Mouse (Mus musculus): ENCODE data around the gene Chrd.

Chrd gene

DNA sequence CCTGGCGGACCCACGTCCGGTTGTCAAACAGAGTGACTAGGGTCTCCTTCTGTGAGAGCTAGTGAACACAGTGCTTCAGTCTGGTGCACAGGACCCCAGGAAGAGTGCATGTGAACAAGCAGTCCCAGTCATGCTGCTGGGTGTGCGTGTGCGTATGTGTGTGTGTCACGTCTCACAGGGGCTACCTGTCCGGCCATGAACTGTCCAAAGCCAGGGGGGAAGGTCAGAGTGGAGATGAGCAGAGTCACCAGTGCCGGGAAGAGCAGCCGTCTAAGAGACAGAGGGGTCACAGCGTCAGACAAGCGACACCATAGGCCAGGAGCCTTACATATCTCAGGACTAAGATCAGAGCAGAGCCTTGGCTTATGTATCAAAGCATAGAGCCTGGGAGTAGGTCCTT lies 22.6 kb upstream of the Chrd start:
- no peak for DNase-seq (ENCODE audit: low read depth, low spot score)

DNA sequence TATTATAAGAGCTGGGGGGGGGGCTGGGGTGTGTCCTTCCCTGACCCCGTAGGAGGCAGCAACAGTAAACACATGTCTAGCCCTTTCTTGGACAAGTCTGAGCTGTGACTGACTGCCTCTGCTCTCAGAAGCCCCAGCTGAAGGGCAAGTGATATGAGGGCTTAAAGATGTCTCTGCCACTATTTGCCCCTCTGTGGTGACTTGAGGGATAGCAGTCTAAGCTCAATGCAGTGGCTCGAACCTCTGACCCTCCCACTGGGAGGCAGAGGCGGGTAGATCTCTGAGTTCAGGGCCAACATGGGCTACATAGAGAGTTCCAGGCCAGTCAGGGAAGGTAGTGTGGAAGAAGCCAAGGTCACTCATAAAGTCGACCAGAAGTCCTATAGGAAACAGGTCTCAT lies 22.1 kb upstream of the Chrd start:
- DNase-seq (ENCODE audit: low read depth, low spot score): no peak

- no peak for DNase-seq (ENCODE audit: low read depth, low spot score)
Observed at GRCm38 (mm10) chr16:20712190-20712589, 20.7 kb upstream of the Chrd start.

GRCm38 (mm10) chr16:20712889-20713288 lies 20.0 kb upstream of the Chrd start:
- no peak for DNase-seq (ENCODE audit: low read depth, low spot score)

DNA sequence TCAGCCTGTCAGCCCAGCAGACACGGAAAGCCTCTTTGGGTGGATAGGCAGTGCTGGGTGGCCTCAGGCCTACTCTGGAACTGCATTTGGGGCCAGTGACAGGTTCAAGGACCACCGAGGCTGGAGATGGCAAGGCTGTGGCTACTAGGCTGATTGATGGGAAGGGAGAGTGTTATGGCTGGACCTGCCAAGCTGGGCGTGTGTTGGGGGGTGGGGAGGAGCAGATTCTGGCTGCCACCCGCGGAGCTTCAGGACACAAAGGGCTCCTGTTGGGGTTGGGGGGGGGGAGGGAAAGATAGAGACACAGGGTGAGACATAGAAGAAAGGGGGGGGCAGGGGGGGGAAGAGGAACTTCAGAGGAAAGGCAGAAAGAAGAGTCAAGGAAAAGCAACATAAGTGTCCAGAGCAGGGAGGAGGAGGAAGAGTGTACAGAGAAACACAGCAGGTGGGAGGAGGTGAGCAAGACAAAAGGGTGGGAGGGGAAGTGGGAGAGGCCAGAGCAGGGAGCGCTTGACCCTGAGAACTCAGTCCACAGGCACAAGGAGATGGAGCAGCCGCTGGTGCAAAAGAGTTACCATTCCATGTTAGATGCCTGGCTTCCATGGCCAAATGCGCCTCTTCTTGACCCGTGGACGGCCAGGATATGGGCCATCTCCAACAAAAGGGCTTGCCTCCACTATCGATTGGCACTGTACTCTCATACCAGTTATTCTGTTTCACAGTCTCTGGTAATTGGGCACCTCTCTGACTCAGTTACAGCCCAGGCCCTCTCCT lies 18.4 kb upstream of the Chrd start:
- DNase-seq (ENCODE audit: low read depth, low spot score): no peak

DNA sequence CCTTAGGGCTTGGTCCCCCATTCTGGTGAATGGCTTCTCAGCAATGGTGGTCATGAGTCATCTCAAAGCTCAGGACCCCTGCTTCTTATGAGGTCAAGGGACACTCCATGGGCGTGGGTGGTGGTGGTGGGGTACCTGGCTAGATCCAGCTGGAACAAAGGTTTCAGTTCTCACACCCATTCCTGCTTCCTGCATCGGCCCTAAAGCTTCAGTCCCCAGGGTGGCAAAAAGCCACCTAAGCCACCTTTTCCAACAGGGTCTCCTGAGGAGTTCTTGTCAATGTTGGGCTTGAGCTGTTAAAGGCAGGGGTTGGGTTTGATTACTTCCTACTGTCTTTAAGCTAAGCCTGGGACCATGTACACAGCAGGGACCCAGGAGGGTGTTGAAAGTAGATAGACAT lies 17.8 kb upstream of the Chrd start:
- no peak for DNase-seq (ENCODE audit: low read depth, low spot score)

- DNase-seq (ENCODE audit: low read depth, low spot score): no peak
Observed at GRCm38 (mm10) chr16:20715566-20715965, 17.4 kb upstream of the Chrd start.

- peak; percentile 77 for DNase-seq (ENCODE audit: low read depth, low spot score)
Observed at GRCm38 (mm10) chr16:20715976-20716840, 16.7 kb upstream of the Chrd start.

GRCm38 (mm10) chr16:20716841-20717180 lies 16.1 kb upstream of the Chrd start:
- DNase-seq (ENCODE audit: low read depth, low spot score): no peak

DNA sequence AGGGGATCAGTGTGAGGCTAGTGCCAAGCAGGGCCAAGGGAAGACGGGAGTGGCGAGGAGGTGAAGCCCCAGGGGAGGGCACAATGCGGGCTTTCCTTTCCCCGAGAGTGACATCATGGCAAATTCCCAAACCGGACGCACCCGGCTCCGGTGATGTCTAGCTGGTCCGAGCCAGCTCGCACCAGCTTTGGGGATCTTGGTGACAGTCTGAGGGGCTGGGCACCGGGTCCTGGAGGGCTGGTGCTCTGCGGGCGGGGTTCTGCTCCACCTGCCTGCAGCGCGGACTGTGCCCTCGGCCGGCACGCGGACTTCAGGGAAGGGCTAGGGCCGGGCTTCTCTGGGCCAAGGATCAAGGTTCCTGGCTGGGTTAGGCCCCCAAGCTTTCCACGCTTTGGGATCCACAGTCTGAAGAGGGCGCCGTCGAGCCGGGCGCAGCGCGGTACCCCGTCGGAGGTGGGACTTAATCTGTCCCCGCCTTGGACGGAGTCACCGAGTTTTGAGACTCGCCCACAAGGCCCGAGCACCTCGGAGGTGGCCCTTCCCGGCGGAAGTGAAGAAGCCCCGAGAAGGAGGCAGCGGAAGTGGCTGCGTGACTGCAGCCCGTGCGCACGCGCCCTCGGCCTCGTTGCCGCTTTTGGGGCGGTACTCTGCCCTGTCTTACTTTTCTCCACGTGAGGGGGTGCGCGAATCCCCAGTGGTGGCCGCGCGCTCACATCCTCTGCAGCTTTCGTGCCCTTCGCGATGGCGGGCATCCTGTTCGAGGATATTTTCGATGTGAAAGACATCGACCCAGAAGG lies 15.5 kb upstream of the Chrd start, which contains the start of the genes Polr2h and Clcn2:
Polr2h (plus strand) TSS at position 485 of the 797 bp plus-strand sequence.
Clcn2 (minus strand) TSS at position 566 of the 797 bp plus-strand sequence.
- peak; percentile 98 for DNase-seq (ENCODE audit: low read depth, low spot score)

DNA sequence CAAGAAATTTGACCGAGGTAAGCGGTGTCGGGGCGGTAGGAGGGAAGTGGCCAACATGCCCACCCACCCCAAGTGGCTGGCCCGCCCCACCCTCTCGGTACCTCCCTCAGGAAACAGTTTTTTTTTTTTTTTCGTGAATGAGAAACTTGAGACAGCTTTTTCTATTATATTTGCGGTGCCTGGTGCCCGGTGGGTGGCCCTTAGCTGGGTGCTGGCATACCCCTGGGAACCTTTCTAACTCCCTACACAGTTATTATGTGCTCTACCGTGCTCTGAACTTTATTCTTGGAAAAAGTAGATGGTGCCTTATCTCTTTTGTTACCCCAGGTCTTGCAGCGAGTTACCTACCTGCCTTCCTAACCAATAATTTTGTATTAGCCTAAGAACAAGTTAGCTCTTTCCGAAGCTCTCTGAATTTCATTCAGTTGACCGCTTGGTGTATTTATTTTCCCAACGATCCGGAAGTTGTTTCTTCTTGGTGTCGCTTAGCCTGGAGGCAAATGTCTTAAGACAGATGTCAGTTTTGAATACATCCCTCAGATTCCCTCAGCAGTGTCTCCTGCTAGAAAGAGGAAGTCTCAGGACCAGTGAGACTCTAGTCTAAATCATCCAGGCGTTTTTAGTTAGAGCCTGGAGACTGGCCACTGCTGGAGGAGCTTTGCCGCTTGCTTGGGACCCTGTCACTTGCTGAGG lies 14.8 kb upstream of the Chrd start:
- DNase-seq (ENCODE audit: low read depth, low spot score): no peak

DNA sequence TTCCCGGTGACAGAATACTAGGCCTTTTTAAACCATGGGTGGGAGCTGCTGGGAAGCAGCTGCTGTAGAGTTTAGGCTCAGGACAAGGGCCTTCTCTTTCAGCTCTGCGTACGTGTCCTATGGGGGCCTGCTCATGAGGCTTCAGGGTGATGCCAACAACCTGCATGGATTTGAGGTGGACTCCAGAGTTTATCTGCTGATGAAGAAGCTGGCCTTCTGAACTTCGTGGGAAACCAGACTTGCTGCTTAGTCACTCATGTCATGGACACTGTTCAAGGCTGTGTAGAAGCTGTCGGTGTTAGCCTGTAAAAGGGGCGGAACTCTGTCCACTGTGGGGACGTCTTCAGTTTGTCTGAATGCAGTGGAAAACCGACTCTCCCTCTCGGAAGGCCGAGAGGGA lies 11.1 kb upstream of the Chrd start:
- no peak for DNase-seq (ENCODE audit: low read depth, low spot score)

GRCm38 (mm10) chr16:20722736-20723135 lies 10.2 kb upstream of the Chrd start:
- DNase-seq (ENCODE audit: low read depth, low spot score): no peak

DNA sequence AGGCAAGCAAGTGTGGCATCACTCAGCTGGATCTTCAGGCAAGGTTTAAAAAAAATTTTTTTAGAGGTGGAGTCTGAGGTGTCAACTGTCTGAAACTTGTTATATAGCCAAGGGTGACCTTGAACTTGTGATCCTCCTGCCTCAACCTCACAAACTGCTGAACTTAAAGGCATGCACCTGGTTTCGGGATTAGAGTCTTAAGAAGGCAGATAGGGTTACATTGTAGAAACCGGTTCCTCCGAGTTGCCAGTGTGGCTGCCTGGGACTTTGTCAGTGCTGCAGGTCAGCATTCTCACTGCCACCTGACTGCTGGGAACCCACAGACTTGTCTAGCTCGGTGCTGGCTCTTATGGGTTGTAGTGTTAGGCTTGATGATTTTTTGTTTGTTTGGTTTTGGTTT lies 9.7 kb upstream of the Chrd start:
- no peak for DNase-seq (ENCODE audit: low read depth, low spot score)

GRCm38 (mm10) chr16:20724338-20724748 lies 8.6 kb upstream of the Chrd start:
- peak; percentile 52 for DNase-seq (ENCODE audit: low read depth, low spot score)

GRCm38 (mm10) chr16:20725321-20725720 lies 7.6 kb upstream of the Chrd start:
- no peak for DNase-seq (ENCODE audit: low read depth, low spot score)

GRCm38 (mm10) chr16:20725750-20726149 lies 7.2 kb upstream of the Chrd start:
- DNase-seq (ENCODE audit: low read depth, low spot score): no peak

GRCm38 (mm10) chr16:20726384-20726783 lies 6.5 kb upstream of the Chrd start:
- no peak for DNase-seq (ENCODE audit: low read depth, low spot score)

DNA sequence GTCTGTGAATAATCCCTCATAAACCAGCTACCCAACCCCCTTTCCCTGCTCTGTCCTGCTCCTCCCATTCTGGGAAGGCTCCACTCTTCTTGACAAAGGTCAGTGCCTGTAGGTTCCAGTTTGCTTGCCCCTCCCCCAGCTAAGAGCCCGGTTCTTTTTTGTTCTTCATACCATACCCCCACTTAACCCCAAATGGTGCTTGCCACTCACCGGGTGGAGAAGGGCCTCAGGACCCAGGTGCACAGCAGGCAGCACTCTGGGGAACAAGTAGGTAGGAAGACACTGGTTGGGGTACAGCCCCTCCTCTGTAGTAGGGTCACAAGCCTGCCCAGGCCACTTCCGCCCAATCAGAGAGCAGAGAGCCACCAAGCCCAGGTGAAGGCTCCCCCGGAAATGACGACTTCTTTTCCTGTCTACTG lies 2.6 kb upstream of the Chrd start:
- no peak for DNase-seq (ENCODE audit: low read depth, low spot score)

DNA sequence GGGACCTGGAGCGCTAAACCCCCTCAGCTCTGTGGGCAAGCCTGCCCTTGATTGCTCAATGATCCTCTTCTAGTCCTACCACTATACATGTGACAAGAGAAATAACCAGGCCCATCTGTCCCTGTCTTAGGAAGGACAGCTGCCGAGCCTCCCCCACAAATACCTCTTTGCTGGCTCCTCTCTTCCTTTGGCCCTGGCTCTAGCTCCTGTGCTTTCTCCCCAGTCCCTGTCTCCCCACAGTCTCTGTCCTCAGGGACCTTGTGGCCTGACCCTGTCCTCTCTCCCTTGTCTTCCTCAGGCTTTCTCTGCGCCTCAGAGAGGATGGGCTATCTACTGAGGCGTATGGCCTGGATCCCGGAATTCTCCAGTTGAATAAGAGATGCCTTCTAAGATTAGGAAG lies 1.2 kb upstream of the Chrd start:
- DNase-seq (ENCODE audit: low read depth, low spot score): no peak

- DNase-seq (ENCODE audit: low read depth, low spot score): no peak
Observed at GRCm38 (mm10) chr16:20732251-20732924, 539 bp upstream of the Chrd start.

Measured in CD4-positive, CD25-positive, alpha-beta regulatory T cell, adult 2 months (primary cell).